Mouse (Mus musculus) C2C12 (cell line): ENCODE measurements around the gene D1Pas1.

Experiments used
- CTCF ChIP-seq: IDR thresholded peaks from one replicate; pipeline ENCODE4 v1.5.1; 2011; ENCODE audit not compliant: control insufficient read depth, insufficient read depth, insufficient read length
- USF1 ChIP-seq: IDR thresholded peaks from one replicate; pipeline ENCODE4 v1.6.1; 2011; ENCODE audit warnings: low read depth, mild to moderate bottlenecking, control low read depth, moderate library complexity

DNA sequence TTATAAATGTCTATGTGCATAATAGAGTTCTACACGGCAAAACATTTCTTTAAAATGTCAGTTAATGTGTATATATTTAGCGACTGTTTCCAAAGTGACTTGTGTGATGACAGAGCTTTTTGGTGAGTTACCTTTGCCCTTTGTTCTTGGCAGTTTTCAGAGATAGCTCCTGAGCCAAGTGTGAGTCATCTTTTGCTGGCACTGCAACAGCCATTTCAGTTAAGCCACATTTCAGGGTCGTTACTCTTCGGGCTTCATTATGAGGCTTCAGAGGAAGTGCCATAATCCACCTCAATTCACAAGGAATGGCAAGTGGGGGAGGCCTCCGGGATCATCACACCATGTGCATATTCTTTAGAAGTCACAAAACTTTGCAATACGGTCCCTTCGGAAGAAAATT, 52.8 kb downstream of the D1Pas1 start:
- TF ChIP-seq CTCF (no peak), USF1 (no peak)
